12 mouse cellular contexts compared by ENCODE assay signal in genomic region chr1:146420174-146420573, GRCm38 (mm10).
"Had no signal": no experiment of that assay in that cellular context is flagged by ENCODE, and none has a peak within 500 bp of the region (broad histone marks: within the 10 kb centered on the region; RNA-seq: fewer than 3 reads in every experiment).

No protein-coding gene starts in this region.

- DNase-seq: retina, postnatal 1 day; right cerebral cortex, adult 18-20 months; right cerebral cortex, postnatal 14 days; right cerebral cortex, postnatal 25 days; right cerebral cortex, postnatal 4 days; spleen, adult 18-20 months; thymus, adult 18-20 months; thymus, adult 2 months; thymus, postnatal 14 days; thymus, postnatal 25 days; thymus, postnatal 36 days; thymus, postnatal 4 days had no signal
